Mouse (Mus musculus): ENCODE measurements around the gene Hfe2.

DNA sequence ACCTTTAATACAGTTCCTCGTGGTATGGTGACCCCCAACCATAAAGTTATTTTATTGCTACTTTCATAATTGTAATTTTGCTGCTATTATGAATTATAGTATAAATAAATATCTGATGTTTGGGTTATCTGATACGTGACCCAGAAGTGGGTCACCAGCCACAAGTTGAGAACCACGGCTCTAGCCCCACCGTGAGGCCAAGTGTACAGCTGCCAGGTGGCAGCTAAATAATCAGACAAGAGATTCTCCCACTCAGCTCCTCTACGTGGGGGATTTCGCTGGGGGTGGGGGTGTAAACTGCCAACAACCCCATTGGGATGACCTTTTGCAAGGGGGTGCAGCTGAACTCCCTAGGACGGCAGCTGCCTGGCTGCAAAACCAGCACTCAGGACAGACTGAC is 7.1 kb downstream of the Hfe2 start:
- TF ChIP-seq CTCF (IDR thresholded peaks at IDR 0.05; ENCODE audit: low read depth, low read length) (peak; percentile 78), POLR2A (IDR thresholded peaks at IDR 0.05; ENCODE audit: extremely low read depth, insufficient read depth, low read length) (no peak)

All from liver, adult 2 months (tissue).